Mouse (Mus musculus) testis, adult 2 months (tissue): Measurements from ENCODE around the gene Cpa4.

Experiments used
- CTCF ChIP-seq: fragments of 200-500 bp; IDR thresholded peaks from 2 replicates; pipeline ENCODE4 v1.5.1; 2012; ENCODE audit warnings: low read depth, mild to moderate bottlenecking, inconsistent platforms, low read length, moderate library complexity; ENCODE audit not compliant: control insufficient read depth, insufficient read depth, insufficient replicate concordance
- POLR2A ChIP-seq: fragments of 200-500 bp; IDR thresholded peaks from 2 replicates; pipeline ENCODE4 v1.6.1; 2012; ENCODE audit warnings: low read depth, mild to moderate bottlenecking, inconsistent platforms, low read length, moderate library complexity; ENCODE audit not compliant: control insufficient read depth

GRCm38 (mm10) chr6:30542277-30542676 lies 25.9 kb upstream of the Cpa4 start:
- TF ChIP-seq POLR2A (no peak), CTCF (no peak)
